Mouse (Mus musculus): ENCODE results near the gene Plekha1.

Gene Plekha1

GRCm38 (mm10) chr7:130918260-130918659 lies 52.7 kb downstream of the Plekha1 start:
- DNase-seq (ENCODE audit: low read depth, low spot score): no peak

- DNase-seq (ENCODE audit: low read depth, low spot score): no peak
Observed at GRCm38 (mm10) chr7:130922981-130923731, 57.6 kb downstream of the Plekha1 start.

DNA sequence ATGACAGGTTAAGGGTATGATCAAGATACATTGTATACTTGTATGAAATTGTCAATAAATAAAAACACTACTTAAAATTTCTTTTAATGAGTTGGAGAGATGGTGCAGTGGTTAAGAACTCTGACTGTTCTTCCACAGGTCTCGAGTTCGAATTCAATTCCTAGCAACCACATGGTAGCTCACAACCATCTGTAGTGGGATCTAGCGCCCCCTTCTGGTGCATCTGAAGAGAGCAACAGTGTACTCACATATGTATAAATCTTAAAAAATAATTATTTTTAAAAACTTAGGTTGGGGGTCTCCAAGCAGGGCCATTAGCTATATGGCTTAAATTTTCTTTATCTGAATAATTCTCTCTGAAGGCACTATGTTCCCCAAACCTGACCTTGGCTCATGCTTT lies 64.8 kb downstream of the Plekha1 start:
- DNase-seq (ENCODE audit: low read depth, low spot score): no peak

DNA sequence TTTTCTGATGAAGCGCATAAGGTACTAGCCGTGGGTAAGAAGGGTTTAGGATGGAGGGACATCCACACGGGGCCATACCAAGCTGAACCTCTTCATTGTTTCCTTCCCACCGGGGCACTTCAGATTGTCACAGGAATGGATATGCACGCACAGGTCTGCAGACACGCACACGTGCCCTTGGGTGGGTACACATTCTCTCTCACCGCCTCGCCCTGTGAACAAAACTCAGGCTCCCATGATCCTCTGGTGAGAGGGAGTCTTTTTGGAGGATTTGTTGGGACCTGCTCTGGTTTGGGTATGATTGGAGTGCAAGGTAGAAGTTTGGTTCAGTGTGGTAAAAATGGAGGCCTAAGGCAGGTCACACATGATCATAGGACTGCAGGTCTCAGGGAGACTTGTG lies 67.4 kb downstream of the Plekha1 start:
- DNase-seq (ENCODE audit: low read depth, low spot score): no peak

DNA sequence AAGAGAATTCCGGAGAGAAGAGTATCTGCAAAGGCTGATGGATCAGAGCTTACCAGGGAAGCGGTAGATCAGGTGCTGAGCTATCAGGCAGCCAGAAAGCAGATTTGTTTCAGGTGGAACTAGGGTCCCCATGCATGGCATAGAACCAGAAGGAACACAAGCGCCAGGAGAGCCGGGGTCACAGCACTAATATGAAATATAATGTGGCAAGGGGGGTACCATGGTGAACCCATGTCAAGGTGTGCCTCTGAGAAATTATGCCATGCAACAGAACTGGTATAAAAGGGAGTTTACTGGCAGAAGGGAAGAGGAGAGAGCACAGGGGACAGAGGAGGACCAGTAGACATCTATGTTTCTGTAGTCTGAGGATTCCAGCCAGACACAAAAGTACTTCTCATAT lies 69.1 kb downstream of the Plekha1 start:
- DNase-seq (ENCODE audit: low read depth, low spot score): no peak

- DNase-seq (ENCODE audit: low read depth, low spot score): peak; percentile 29
Observed at GRCm38 (mm10) chr7:130935421-130935792, 69.9 kb downstream of the Plekha1 start.

DNA sequence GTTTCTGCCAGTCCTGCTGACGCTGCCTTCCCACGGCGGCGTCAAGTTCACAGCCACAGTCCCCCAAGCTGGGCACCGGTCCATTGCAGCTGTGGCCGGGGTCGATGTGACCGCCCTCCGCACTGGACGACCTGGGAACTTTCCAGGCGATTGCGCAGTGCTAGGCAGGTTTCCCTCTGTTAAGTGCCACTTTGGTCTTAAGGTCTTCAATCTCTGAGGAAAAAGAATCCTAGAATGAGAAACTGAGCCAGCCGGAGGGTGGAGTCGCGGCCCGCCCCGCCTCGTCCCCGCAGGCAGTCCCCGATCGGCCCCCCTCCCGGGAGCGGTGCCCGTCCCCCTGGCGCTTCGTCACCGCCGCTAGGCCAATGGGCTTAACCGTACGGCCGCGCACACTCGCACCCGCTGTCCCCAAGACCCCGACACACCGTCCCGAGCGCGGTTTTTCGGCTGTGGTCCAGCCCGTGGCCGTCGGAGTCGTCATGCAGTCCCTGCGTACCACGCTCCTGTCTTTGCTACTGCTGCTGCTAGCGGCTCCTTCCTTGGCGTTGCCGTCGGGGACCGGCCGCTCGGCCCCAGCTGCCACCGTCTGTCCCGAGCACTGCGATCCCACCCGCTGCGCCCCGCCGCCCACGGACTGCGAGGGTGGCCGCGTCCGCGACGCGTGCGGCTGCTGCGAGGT lies 70.4 kb downstream of the Plekha1 start, which contains the start of gene Htra1:
Htra1 (plus strand) TSS at position 319 of the 679 bp plus-strand sequence.
- peak; percentile 77 for DNase-seq (ENCODE audit: low read depth, low spot score)

- DNase-seq (ENCODE audit: low read depth, low spot score): peak; percentile 56
Observed at GRCm38 (mm10) chr7:130936472-130936951, 71.0 kb downstream of the Plekha1 start.

GRCm38 (mm10) chr7:130937266-130937841 lies 71.8 kb downstream of the Plekha1 start:
- no peak for DNase-seq (ENCODE audit: low read depth, low spot score)

GRCm38 (mm10) chr7:130938005-130938404 lies 72.4 kb downstream of the Plekha1 start:
- peak; percentile 66 for DNase-seq (ENCODE audit: low read depth, low spot score)

DNA sequence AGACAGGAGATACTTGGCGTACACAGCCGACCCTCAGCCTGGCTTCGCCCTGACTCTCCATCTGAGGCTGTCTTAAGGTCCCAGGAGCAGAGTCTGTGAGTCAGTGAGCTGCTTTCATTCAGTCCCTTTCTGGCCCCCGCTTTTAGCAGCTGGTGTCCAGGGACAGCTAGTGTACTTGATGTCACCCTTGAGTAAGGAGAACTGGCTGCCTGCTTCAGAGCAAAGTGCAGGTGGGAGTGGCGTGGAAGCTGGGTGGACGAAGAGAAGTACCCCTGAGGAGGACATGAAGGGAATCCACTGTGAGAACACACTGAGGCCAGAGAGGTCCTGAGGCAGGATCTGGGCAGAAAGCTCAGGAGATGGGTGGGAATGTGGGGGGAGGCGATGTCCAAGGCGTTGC lies 73.3 kb downstream of the Plekha1 start:
- no peak for DNase-seq (ENCODE audit: low read depth, low spot score)

DNA sequence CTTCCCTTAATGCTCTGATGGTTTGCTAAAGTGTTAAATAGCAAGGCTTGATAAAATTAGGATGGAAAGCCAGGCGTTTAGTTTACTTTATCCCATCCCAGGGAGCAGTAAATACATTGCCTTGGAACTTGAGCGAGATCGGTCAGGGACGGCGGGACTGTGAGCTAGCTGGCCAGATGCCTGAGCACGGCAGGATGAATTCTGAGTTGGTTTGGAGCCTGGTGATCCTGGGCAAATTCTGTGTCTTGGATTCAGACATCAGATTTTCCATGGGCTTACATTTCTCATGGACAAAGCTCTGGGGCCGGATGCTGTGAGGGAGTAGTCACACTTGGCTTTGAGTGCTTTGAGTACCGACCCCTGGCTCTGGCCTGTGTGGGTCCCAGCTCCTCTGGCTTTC lies 75.2 kb downstream of the Plekha1 start:
- DNase-seq (ENCODE audit: low read depth, low spot score): no peak

GRCm38 (mm10) chr7:130943280-130943895 lies 77.8 kb downstream of the Plekha1 start:
- no peak for DNase-seq (ENCODE audit: low read depth, low spot score)

DNA sequence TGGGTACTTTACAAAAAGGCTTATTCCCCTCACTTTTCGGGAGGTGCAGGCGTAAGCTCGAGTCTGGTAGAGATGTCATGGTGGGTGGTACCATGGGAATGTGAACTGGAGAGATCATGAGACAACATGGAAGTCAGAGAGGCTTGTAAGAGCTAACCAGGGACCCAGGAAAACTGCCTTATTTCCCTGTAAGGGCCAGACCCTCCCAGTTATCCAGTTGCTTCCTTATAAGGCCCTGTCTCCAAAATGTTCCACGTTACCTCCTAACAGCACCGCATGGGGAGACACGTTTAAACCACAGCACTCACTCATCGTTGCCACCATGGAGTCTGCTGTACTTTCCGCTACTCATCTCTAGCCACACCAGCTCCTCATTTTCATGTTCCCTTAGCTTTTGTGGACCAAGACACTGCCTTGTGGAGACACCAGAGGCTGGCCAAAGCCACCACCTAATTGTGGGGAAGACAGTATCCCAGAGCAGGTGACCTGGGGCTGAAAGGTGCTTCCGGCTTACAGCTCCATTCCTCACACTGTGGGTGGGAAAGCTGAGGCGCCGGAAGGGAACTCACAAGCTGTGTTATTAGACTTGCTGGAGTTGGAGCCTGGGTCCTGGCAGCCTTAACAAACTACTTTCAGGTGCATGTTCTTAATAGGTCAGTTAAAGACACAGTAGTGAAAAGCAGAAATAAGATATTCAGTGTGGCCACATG lies 79.4 kb downstream of the Plekha1 start:
- DNase-seq (ENCODE audit: low read depth, low spot score): peak; percentile 61

DNA sequence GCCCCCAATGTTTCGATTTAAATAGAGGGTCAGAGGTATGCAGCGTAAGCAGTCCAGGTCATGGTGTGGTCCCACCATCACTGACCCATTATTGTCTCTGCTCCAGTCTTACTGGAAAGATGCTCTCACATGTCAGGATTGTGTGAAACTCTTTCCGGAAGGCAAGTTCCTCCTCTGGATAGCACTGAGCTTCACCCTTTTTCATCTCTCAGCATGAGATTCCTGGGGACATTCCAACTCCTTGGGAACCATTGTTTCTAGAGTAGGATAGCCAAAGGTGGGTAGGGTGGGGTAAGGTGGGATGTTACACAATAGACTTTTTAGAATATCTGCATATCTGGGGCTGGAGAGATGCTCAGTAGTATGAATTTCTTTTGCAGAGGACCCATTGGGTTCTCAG lies 80.2 kb downstream of the Plekha1 start:
- DNase-seq (ENCODE audit: low read depth, low spot score): peak; percentile 93

- DNase-seq (ENCODE audit: low read depth, low spot score): peak; percentile 75
Observed at GRCm38 (mm10) chr7:130946303-130946702, 80.7 kb downstream of the Plekha1 start.

DNA sequence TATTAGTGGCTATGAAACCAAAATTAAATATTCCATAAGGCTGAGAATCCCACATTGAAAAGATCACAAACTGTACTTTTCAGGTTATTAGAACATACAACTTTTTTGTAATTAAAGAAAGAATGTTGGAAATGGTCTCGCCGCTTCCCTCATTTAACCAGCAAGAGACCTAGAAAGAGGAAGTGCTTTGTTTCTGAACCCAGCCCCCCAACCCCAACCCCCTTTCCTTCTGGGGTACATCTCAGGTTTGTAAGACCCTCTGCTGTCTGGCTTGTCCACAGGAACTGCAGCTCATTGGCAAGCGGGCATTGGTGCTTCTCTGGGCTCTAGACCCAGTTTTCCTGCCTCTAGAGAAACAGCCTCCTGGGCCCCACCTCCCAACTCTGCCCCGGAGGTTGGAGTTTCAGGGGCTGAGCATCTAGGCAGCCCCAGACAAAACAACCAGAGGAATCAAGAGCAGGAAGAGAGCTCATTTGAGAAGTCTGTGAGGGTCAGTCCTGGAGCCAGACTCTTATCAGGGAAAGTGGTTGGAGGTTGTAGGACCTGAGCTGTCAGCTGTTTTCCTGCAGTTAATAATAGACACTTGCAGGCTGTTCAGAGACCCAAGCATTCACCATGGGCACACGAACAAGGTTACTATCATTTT lies 83.1 kb downstream of the Plekha1 start:
- no peak for DNase-seq (ENCODE audit: low read depth, low spot score)

- peak; percentile 84 for DNase-seq (ENCODE audit: low read depth, low spot score)
Observed at GRCm38 (mm10) chr7:130949331-130949751, 83.8 kb downstream of the Plekha1 start.

DNA sequence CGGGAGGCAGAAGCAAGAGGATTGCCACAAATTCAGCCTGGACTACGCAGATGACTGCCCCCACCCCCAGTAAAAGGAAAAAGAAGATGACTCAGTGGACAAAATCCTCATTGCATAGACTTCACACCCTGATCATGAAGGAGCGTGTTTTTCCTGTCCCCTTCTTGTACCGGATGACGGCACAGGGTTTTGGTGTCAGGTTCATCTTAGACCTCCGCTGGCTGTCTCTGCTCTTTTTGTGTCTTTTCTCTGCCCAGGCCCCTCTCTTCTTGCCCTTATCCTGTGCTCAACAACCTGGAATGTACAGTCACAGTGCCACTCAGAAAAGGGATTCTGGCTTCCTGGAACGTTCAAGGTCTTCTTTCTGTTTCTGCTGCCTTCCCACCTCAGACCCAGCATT lies 84.9 kb downstream of the Plekha1 start:
- no peak for DNase-seq (ENCODE audit: low read depth, low spot score)

GRCm38 (mm10) chr7:130951004-130951403 lies 85.4 kb downstream of the Plekha1 start:
- DNase-seq (ENCODE audit: low read depth, low spot score): no peak

DNA sequence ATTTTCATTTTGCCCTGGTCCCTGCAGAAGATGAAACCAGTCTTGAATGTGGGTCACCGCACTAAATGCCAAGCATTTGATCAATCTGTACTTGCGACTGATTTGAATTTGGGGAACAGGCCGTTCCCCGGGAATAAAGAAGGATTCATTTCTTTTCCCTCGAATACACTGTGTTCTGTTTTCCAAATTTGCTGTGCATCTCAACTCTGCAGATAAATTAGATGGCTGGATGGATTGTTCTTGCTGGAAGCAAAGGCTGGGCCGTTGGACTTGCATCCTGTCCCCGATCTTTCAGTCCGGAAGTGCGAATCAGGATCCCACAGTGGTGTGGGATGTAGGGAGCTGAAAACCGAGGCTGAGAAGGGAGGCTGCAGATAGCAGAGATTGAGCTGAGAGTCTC lies 87.8 kb downstream of the Plekha1 start:
- DNase-seq (ENCODE audit: low read depth, low spot score): no peak

Data from ZHBTc4 (cell line).